Mouse (Mus musculus) thymus, postnatal 25 days (tissue): ENCODE measurements at regions not wholly inside any gene's neighbourhood (a gene's known extent, or its start where the extent isn't known, plus 50 kb on each side); places are given as distances from the start of the nearest gene placed in this dataset.
A peak's percentile ranks its signal among the peaks of the same experiment; 100 is the strongest.
"Not testable (repeated sequence)": the region's sequence is repeated elsewhere in the genome, so short reads cannot be mapped to it uniquely, and the experiment has no call there.

Experiments
- DNase-seq: peaks from one replicate; pipeline ENCODE4 v3.0.0; 2022

DNA sequence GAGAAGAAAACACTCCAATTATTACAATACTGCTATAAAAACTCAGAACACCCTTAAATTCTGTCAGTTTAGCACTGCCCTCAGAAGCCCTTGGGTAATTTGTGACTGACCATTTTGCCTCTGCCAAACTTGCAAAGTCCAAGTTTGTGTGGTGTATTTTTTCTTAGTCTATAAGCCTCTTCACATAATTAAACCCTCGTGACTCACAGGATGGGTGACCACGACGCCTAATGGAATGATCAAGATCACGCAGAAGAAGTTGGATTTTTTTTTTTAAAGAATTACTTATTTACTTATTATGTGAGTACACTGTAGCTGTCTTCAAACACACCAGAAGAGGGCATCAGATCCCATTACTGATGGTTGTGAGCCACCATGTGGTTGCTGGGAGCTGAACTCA, 214.4 kb upstream of the Smim15 start:
- DNase-seq, result no peak

DNA sequence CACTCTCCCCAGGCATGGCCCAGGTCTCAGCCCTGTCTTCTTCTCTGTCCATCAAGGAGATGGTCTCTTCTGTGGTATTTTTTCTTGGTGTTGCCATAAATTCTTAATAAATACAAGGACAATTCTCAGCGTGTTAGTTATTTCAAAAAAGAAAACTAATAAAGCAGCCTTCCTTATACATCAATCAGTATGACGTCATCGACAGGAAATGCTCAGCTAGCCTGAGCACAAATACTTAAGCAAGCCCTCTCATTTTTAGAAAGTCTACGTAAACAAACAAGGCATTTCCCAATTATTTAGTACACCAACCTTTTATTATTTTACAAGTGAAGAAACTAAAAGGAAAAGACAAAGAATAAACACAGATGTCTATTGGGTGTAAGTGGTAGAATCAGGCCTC, 218.6 kb upstream of the Smim15 start:
- no peak for DNase-seq

GRCm38 (mm10) chr13:107823342-107823741, 220.9 kb upstream of the Smim15 start:
- DNase-seq, result no peak

DNA sequence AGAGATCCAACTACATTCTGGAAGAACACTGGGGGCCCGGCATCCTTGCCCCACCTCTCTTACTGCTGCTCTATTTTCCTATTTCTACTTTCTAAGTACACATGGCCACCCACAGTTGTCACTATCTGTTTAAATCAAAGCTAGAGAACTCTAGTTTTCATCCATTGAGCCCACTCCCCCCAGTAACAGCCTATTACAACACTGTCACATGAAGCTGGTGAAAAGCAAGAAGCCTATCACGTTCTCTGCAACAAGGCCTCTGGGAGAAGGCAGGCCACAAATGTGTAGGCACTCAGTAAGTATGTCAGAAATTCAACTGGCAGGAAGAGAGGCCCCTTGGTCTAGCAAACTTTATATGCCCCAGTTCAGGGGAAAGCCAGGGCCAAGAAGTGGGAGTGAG, 222.0 kb upstream of the Smim15 start:
- DNase-seq, result no peak

DNA sequence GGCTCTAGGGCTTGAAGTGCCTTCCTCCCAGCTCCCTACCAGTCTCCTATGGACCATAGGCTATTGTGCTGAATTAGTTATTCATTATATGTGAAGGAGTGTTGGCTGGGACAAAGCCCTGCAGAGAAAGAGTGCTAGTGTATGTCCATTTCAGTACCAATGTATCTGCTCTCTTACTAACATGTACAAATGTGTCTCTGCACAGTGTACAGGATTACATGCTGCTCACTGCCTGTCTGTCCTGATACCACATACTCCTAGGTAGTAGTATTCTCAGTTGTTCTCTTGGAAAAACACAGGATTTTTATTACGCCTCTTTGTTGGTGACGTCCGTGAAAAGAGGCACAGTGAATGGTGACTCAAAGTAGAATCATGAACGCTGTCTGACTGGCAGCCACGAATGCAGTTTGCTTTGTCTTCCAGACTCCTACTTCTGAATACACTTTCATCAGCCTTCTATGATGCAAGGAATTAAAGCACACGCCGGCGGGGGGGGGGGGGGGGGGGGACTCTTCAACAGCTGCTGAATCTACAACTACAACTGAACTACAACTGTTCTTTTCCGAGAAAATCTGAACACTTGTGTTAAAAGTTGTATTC, 230.6 kb upstream of the Smim15 start:
- DNase-seq, result no peak

DNA sequence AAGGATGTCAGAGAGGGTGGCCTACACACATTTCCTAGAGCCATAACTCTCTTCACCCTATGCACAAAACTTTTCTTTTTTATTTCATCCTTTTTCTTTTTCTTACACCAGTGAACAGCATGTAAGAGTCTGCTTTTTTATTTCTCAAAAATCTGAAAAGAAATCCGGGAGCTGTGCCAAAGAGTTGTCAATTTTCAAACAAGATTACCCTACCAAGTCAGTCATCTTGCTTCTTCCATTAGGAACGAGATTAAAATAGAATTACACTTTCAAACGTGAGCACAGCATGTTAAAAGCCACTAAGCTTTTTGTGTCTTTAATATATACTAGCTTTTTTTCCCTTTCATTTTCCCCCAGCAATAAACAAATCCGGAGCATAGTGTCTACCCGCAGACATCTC, 232.2 kb upstream of the Smim15 start:
- DNase-seq, result no peak

- DNase-seq, result no peak
These were observed 233.4 kb upstream of the Smim15 start for GRCm38 (mm10) chr13:107810802-107811192.

DNA sequence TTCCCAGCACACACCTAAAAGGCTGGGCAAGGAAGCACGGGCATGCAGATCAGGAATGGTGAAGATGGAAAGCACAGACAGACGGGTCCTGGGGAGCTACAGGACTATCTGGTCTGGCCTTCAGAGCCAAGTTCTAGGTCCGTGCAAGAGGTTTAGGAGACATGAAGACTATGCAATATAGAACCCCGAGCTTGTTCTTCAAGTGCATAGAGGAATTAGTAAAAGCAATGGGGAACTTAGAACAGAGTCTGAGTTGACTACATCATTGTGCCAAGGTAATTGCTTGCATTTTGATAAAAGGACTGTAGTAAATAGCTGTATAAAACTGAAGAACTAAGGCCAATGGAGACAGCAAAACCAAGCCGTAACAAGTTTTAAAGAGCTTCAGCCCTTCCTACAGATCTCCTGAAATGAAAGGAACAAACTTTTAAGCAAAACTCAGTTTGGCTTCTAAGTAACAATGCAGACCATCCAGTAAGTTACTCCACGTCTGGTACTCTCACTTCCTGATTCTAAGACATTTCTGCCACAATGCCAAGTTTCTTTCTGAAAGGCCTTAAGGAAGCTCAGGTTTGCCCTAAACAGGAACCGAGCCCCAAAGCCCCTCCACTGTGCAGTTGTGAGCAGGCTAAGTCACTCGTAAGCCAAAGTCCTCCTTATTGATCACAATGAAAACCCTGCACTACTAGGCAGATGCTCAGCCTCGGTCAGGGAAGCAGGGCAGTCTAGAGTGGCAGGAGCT, 234.0 kb upstream of the Smim15 start:
- DNase-seq, result no peak

GRCm38 (mm10) chr13:107808961-107809360, 235.3 kb upstream of the Smim15 start:
- no peak for DNase-seq

- no peak for DNase-seq
These were observed 239.8 kb upstream of the Smim15 start for GRCm38 (mm10) chr13:107804418-107804817.

- no peak for DNase-seq
These were observed 244.9 kb upstream of the Smim15 start for GRCm38 (mm10) chr13:107799199-107799945.

GRCm38 (mm10) chr13:107798144-107798543, 246.1 kb upstream of the Smim15 start:
- DNase-seq, result no peak

DNA sequence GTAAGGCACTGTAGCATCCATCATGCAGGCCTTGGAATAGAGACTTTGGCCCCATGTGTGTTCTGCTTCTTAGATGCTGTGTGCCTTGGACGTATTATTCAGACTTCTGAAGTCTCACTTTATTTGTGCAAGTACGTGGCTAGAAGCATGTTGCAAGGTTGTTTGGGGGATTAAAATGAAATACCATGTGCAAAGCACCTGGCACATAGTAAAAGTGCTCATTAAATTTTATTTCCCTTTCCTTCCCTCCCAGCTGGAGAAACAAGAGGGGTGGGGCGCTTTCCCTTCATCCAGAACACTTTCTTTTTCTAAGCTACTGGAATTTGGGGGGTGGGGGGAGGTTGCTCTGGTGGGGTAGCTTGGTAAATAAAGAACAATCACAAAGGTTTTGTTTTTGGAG, 248.7 kb upstream of the Smim15 start:
- DNase-seq, result no peak

DNA sequence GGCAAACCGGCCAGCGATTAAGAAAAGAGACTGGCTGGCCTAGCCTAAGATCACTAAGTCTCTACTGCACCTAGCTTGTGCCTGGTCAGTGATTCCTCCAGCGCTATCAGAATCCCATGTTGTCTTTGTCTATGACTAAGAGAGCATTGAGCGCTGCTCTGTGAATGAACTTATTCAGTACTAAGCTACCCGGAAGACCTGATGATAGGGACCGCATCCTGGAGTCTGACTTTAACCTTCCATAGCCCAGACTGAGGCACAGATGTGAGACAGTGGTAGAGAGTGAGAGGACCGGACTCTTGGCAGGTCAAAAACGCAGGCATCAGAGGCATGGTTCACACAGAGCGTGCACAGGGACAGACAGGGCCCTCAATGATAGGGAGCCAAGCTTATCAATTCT, 252.5 kb upstream of the Smim15 start:
- DNase-seq, result no peak

DNA sequence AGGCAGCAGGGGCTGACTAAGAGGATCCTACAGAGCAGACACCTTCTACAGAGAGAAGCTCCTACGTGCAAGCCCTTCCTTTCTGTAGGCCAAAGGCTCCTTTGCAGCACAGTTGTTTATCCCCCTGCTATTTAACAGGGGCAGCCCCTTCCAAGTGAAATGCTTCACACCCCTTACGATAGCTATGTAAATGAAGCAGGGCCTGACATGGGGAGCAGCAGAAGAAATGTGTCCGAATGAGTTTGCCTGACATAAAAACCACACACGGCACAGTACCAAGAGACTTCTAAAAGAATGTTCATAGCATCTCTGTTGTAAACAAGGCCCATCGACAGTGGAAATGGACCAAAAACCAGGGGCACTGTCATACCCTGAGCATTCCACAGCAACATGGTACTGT, 259.3 kb upstream of the Smim15 start:
- no peak for DNase-seq

DNA sequence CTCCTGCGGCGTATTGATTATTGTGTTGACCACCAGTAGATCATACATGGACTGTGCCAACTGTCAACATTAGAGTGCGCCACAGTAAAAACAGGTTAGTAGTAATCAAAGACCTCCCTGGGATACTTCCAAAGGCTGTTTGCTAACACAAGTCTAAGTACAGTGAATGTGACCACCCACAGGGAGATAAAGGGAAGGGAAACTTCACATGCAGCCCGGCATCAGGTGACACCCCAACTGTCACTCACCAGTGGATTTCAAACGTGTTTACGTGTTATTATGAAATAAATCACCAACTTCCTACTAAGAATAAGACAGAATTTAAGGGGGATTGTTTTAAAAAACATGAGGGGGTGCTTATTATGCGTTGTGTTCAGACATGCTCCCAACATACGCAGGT, 262.5 kb upstream of the Smim15 start:
- DNase-seq, result no peak

DNA sequence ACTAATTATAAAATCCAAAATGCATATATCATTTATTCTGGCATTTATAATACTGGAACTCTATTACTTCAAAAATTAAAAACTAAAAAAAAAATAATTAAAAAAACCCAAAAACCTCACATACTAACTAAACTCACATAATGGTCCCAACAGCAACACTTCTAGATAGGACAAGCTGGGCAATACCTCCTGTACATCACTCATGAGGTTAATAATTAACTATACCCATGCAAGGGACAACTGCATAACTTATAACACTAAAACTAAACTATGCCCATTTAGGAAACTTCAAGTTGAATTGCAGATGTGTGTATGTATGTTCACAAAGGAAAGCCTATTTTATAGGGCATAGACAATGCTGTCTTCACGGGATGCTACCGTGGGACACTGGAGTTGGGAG, 263.0 kb upstream of the Smim15 start:
- DNase-seq, result no peak

DNA sequence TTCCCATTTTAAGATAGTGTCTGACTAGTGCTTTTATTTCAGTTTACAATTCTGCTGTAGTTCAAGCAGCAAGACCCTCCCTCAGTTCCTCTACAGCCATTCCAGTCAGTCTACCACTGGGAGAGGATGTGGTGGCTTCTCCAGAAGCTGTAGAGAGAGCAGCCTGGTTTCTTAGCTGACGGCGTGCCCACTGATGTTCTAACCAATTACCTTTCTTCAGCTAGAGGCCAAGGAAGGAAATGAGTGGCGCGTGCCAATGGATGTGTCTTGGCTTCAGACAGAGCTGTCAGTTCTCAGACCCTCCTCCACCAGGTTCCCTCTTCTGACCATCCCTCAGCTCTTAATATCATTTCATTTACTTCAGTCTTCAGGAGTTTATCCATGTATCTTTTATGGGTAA, 264.7 kb upstream of the Smim15 start:
- DNase-seq, result peak; percentile 12

GRCm38 (mm10) chr13:107774499-107774898, 269.7 kb upstream of the Smim15 start:
- DNase-seq, result not testable (repeated sequence)

GRCm38 (mm10) chr13:107767262-107767624, 277.0 kb upstream of the Smim15 start:
- DNase-seq, result no peak

- DNase-seq, result no peak
These were observed 277.6 kb upstream of the Smim15 start for GRCm38 (mm10) chr13:107766397-107767261.

- DNase-seq, result no peak
These were observed 280.3 kb upstream of the Smim15 start for GRCm38 (mm10) chr13:107763911-107764310.

GRCm38 (mm10) chr13:107760511-107760910, 283.7 kb upstream of the Smim15 start:
- DNase-seq, result no peak
